Mouse (Mus musculus) liver, embryonic 16.5 days (tissue): Measurements from ENCODE around the gene Wfikkn2. TPM values are rescaled to one million over a fixed set of nuclear protein-coding genes. Genes with fewer than 3 reads are reported as not detected.

Experiments used
- ATAC-seq: fragments of 200-750 bp; cut with Nextera tagmentation; 2 replicates; pipeline ENCODE4 v1.8.0; 2017; ENCODE audit warnings: low read depth, mild to moderate bottlenecking, moderate number of reproducible peaks, moderate library complexity
- H3K27ac ChIP-seq: fragments of 300-500 bp; sonication (generic); 2 replicates; pipeline ENCODE4 v1.5.1; 2014; ENCODE audit warnings: mild to moderate bottlenecking, low read length
- H3K27me3 ChIP-seq: fragments of 300-500 bp; sonication (generic); 2 replicates; pipeline ENCODE4 v1.6.1; 2014; ENCODE audit warnings: low read depth, low read length, mixed read lengths; ENCODE audit not compliant: control insufficient read depth, insufficient read depth
- H3K36me3 ChIP-seq: fragments of 300-500 bp; sonication (generic); 2 replicates; pipeline ENCODE4 v1.6.1; 2014; ENCODE audit warnings: mild to moderate bottlenecking; ENCODE audit not compliant: control insufficient read depth, insufficient read depth
- H3K4me1 ChIP-seq: fragments of 300-500 bp; sonication (generic); 2 replicates; pipeline ENCODE4 v1.6.1; 2014; ENCODE audit warnings: low read depth, low read length, mixed read lengths; ENCODE audit not compliant: control insufficient read depth
- H3K4me2 ChIP-seq: fragments of 300-500 bp; sonication (generic); 2 replicates; pipeline ENCODE4 v1.6.1; 2014; ENCODE audit warnings: low read depth, low read length, mixed read lengths
- H3K4me3 ChIP-seq: fragments of 300-500 bp; sonication (generic); 2 replicates; pipeline ENCODE4 v1.5.1; 2014; ENCODE audit warnings: low read depth, mild to moderate bottlenecking, low read length
- H3K9ac ChIP-seq: fragments of 300-500 bp; sonication (generic); 2 replicates; pipeline ENCODE4 v1.6.1; 2014; ENCODE audit warnings: low read depth, low read length
- H3K9me3 ChIP-seq: fragments of 300-500 bp; sonication (generic); replicated peaks from 2 replicates; pipeline ENCODE4 v1.6.1; 2016; ENCODE audit warnings: low read length; ENCODE audit not compliant: control insufficient read depth
- WGBS: fragments of 180-500 bp; shearing (Covaris S2); extraction: QIAGEN DNeasy Blood & Tissue Kit; methylation state at CpG from one replicate; pipeline ENCODE4 v1.1.7; 2014; ENCODE audit not compliant: insufficient replicate concordance; 5-methylcytosine and 5-hydroxymethylcytosine counted together
- polyA plus RNA-seq: library from polyadenylated mRNA; unstranded; fragments of >200 nt; fragmentation: Nextera tagmentation; extraction: Ambion mirVana; gene quantifications from 2 replicates; pipeline ENCODE4 v1.2.1, GENCODE M21; 2015

The Wfikkn2 gene
- polyA plus RNA-seq, 1 experiment from 2014 or later = 0.14 TPM

DNA sequence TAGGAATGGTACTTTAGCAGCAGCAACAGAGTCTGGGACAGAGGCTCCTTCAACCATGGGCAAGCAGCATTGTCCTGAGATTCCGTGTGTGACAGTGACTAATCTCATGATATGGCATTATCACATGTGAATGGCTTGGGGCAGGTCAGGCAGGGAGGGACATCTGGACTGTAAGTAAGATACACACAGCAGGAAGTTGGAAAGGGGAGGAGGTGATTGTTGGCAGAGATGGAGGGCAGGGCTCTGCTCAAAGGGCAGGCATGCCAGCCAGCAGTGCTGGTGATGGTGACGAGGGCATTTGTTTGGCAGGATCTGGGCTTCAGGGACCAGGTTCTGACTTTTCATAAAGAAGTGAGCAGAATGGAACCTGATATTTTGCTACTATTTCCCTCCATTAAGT, 52.7 kb downstream of the Wfikkn2 start:
- no peak for ATAC-seq
- H3K9ac ChIP-seq = no peak overlapping the region
- no peaks in the 10 kb centered on the region for H3K9me3 ChIP-seq
- no peaks in the 10 kb centered on the region for H3K36me3 ChIP-seq
- no peak overlapping the region for H3K27ac ChIP-seq
- no peak overlapping the region for H3K4me3 ChIP-seq
- H3K4me2 ChIP-seq = no peak overlapping the region
- H3K4me1 ChIP-seq = peaks cover 2% of the 10 kb centered on the region; the same call in 1 of the 2 replicates
- WGBS = 55% methylated on average over 2 of the region's 2 CpGs
- no peaks in the 10 kb centered on the region for H3K27me3 ChIP-seq

DNA sequence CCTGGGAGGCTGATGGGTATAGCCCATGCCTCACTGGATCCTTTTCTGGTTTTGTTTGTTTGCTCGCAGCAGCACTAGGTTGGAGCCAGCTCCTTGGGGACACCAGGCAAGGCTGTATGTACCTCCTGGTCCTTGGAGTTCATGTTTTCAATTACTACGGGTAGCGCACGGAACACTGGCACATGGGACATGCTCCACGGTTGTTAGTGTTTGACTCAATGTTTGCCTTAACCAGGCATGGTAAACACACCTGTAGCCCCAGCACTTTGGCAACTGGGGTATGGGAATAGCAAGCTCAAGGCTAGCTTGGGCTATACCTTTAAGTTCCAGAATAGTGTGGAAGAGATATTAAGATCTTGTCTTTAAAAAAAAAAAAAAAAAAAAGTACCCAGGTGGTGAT, 55.1 kb downstream of the Wfikkn2 start:
- H3K27me3 ChIP-seq = no peaks in the 10 kb centered on the region
- no peaks in the 10 kb centered on the region for H3K36me3 ChIP-seq
- no peaks in the 10 kb centered on the region for H3K9me3 ChIP-seq
- H3K4me3 ChIP-seq = no peak overlapping the region
- H3K4me1 ChIP-seq = peaks cover 2% of the 10 kb centered on the region; the same call in 1 of the 2 replicates
- ATAC-seq = peak; percentile 62
- no peak overlapping the region for H3K27ac ChIP-seq
- 68% methylated on average over 5 of the region's 5 CpGs for WGBS
- H3K9ac ChIP-seq = no peak overlapping the region
- no peak overlapping the region for H3K4me2 ChIP-seq

DNA sequence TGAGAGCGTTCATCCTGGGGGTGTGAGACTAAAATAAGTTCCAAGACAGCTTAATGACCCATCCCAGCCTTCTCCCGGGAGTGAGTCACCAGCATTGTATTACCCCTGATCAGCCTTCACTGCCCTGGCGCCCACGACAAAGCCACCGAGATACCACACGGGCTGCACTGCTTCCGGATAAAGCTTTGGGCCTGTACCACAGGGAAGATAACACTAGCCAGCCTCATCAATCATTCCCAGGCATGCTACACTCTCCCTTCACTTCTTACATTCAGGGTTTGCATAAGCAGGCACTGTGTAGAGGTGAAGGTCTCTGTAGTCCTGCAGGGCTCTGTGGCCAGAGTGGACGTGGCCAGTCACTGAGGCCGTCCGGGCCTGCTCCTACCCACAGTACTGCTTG, 56.2 kb downstream of the Wfikkn2 start:
- no peak overlapping the region for H3K27ac ChIP-seq

More for the DNA sequence above, 56.2 kb downstream of the Wfikkn2 start:
- ATAC-seq = no peak
- peaks cover 2% of the 10 kb centered on the region; the same call in 1 of the 2 replicates for H3K4me1 ChIP-seq
- no peaks in the 10 kb centered on the region for H3K27me3 ChIP-seq
- H3K4me2 ChIP-seq = no peak overlapping the region
- H3K9ac ChIP-seq = no peak overlapping the region
- WGBS = 24% methylated on average over 10 of the region's 10 CpGs
- no peak overlapping the region for H3K4me3 ChIP-seq
- H3K36me3 ChIP-seq = no peaks in the 10 kb centered on the region
- H3K9me3 ChIP-seq = no peaks in the 10 kb centered on the region

Other genes with a start within 250 kb of the Wfikkn2 start
- gene Spag9, start 249.9 kb downstream of the Wfikkn2 start, polyA plus RNA-seq = 10.5 and 11.2 TPM in 2 replicates
- 11.6 and 11.8 TPM in 2 replicates for gene Tob1, start 34.6 kb downstream of the Wfikkn2 start, polyA plus RNA-seq
- 0.16 and 0.96 TPM in 2 replicates for gene Gm21885, start 35.9 kb upstream of the Wfikkn2 start, polyA plus RNA-seq
- 34.8 and 40.6 TPM in 2 replicates for gene Luc7l3, start 76.0 kb upstream of the Wfikkn2 start, polyA plus RNA-seq
- 2.9 and 3.5 TPM in 2 replicates for gene Ankrd40, start 82.0 kb upstream of the Wfikkn2 start, polyA plus RNA-seq
- gene Abcc3, start 147.0 kb upstream of the Wfikkn2 start, polyA plus RNA-seq = 9.4 and 10.2 TPM in 2 replicates
- 1.9 TPM in 2 replicates for gene Cacna1g, start 228.2 kb upstream of the Wfikkn2 start, polyA plus RNA-seq
- not detected in 2 replicates for gene Spata20, start 240.2 kb upstream of the Wfikkn2 start, polyA plus RNA-seq